Mouse (Mus musculus): ENCODE results near the gene Mapk1. TPM values are rescaled to one million over a fixed set of nuclear protein-coding genes. Genes with fewer than 3 reads are reported as not detected.

The Mapk1 gene
- polyA plus RNA-seq, 1 experiment = 48.7 TPM

- TF ChIP-seq CTCF (IDR thresholded peaks at IDR 0.05; ENCODE audit: extremely low read depth, insufficient read depth, insufficient read length, insufficient replicate concordance) (no peak), POLR2A (IDR thresholded peaks at IDR 0.05; ENCODE audit: low read depth, low read length) (no peak)
- DNase-seq (ENCODE audit: low read depth in 1 of 2, low spot score in 2 of 2) = peak in 1 of 2 experiments; percentile 78
- WGBS = 65% methylated on average over 1 of the region's 1 CpGs
- Histone ChIP-seq H3K4me3 (ENCODE audit: extremely low read depth, insufficient read depth, insufficient read length) (no peak overlapping the region), H3K4me1 (ENCODE audit: control insufficient read depth, insufficient read depth, insufficient read length) (peaks cover 2% of the 10 kb centered on the region), H3K27me3 (ENCODE audit: control insufficient read depth, insufficient read depth, low read length) (no peaks in the 10 kb centered on the region), H3K36me3 (ENCODE audit: control insufficient read depth, insufficient read depth, low read length) (peaks cover 2% of the 10 kb centered on the region; the same call in 1 of the 2 replicates), H3K27ac (ENCODE audit: insufficient read depth, low read length) (no peak overlapping the region)
These were observed 29.4 kb downstream of the Mapk1 start for GRCm38 (mm10) chr16:17012583-17012982.

- H3K4me1 ChIP-seq (ENCODE audit: control insufficient read depth, insufficient read depth, insufficient read length) = peaks cover 2% of the 10 kb centered on the region
- H3K27me3 ChIP-seq (ENCODE audit: control insufficient read depth, insufficient read depth, low read length) = no peaks in the 10 kb centered on the region
These were observed 32.1 kb downstream of the Mapk1 start for GRCm38 (mm10) chr16:17015111-17015852.

GRCm38 (mm10) chr16:17015853-17016230, 32.7 kb downstream of the Mapk1 start:
- Histone ChIP-seq H3K36me3 (ENCODE audit: control insufficient read depth, insufficient read depth, low read length) (peaks cover 11% of the 10 kb centered on the region; the same call in 1 of the 2 replicates), H3K4me1 (ENCODE audit: control insufficient read depth, insufficient read depth, insufficient read length) (peaks cover 2% of the 10 kb centered on the region), H3K4me3 (ENCODE audit: extremely low read depth, insufficient read depth, insufficient read length) (no peak overlapping the region), H3K27ac (ENCODE audit: insufficient read depth, low read length) (no peak overlapping the region), H3K27me3 (ENCODE audit: control insufficient read depth, insufficient read depth, low read length) (no peaks in the 10 kb centered on the region)
- WGBS = 72% methylated on average over 3 of the region's 3 CpGs
- TF ChIP-seq POLR2A (IDR thresholded peaks at IDR 0.05; ENCODE audit: low read depth, low read length) (no peak), CTCF (IDR thresholded peaks at IDR 0.05; ENCODE audit: extremely low read depth, insufficient read depth, insufficient read length, insufficient replicate concordance) (no peak)
- no peak for DNase-seq (ENCODE audit: low read depth in 1 of 2, low spot score in 2 of 2)

More at GRCm38 (mm10) chr16:17015111-17015852, 32.1 kb downstream of the Mapk1 start:
- no peak for DNase-seq (ENCODE audit: low read depth in 1 of 2, low spot score in 2 of 2)
- TF ChIP-seq POLR2A (IDR thresholded peaks at IDR 0.05; ENCODE audit: low read depth, low read length) = no peak
- TF ChIP-seq CTCF (IDR thresholded peaks at IDR 0.05; ENCODE audit: extremely low read depth, insufficient read depth, insufficient read length, insufficient replicate concordance) = no peak
- WGBS = 55% methylated on average over 4 of the region's 4 CpGs
- H3K27ac ChIP-seq (ENCODE audit: insufficient read depth, low read length) = no peak overlapping the region
- peaks cover 11% of the 10 kb centered on the region; the same call in 1 of the 2 replicates for H3K36me3 ChIP-seq (ENCODE audit: control insufficient read depth, insufficient read depth, low read length)
- H3K4me3 ChIP-seq (ENCODE audit: extremely low read depth, insufficient read depth, insufficient read length) = no peak overlapping the region

GRCm38 (mm10) chr16:17018071-17018470, 34.9 kb downstream of the Mapk1 start:
- WGBS = 84% methylated on average over 6 of the region's 6 CpGs
- H3K36me3 ChIP-seq (ENCODE audit: control insufficient read depth, insufficient read depth, low read length) = peaks cover 14% of the 10 kb centered on the region; the same call in 1 of the 2 replicates
- no peak for TF ChIP-seq CTCF (IDR thresholded peaks at IDR 0.05; ENCODE audit: extremely low read depth, insufficient read depth, insufficient read length, insufficient replicate concordance)
- no peak for TF ChIP-seq POLR2A (IDR thresholded peaks at IDR 0.05; ENCODE audit: low read depth, low read length)

GRCm38 (mm10) chr16:17024469-17025148, 41.4 kb downstream of the Mapk1 start:
- no peak for TF ChIP-seq POLR2A (IDR thresholded peaks at IDR 0.05; ENCODE audit: low read depth, low read length)
- TF ChIP-seq CTCF (IDR thresholded peaks at IDR 0.05; ENCODE audit: extremely low read depth, insufficient read depth, insufficient read length, insufficient replicate concordance) = no peak
- peaks cover 27% of the 10 kb centered on the region for H3K36me3 ChIP-seq (ENCODE audit: control insufficient read depth, insufficient read depth, low read length)
- H3K27me3 ChIP-seq (ENCODE audit: control insufficient read depth, insufficient read depth, low read length) = no peaks in the 10 kb centered on the region
- DNase-seq (ENCODE audit: low read depth in 1 of 2, low spot score in 2 of 2) = no peak
- 91% methylated on average over 3 of the region's 3 CpGs for WGBS
- no peaks in the 10 kb centered on the region for H3K4me1 ChIP-seq (ENCODE audit: control insufficient read depth, insufficient read depth, insufficient read length)
- no peak overlapping the region for H3K27ac ChIP-seq (ENCODE audit: insufficient read depth, low read length)
- no peak overlapping the region for H3K4me3 ChIP-seq (ENCODE audit: extremely low read depth, insufficient read depth, insufficient read length)

More at GRCm38 (mm10) chr16:17018071-17018470, 34.9 kb downstream of the Mapk1 start:
- Histone ChIP-seq H3K4me1 (ENCODE audit: control insufficient read depth, insufficient read depth, insufficient read length) (peaks cover 2% of the 10 kb centered on the region; the same call in 1 of the 2 replicates), H3K27me3 (ENCODE audit: control insufficient read depth, insufficient read depth, low read length) (no peaks in the 10 kb centered on the region), H3K4me3 (ENCODE audit: extremely low read depth, insufficient read depth, insufficient read length) (no peak overlapping the region), H3K27ac (ENCODE audit: insufficient read depth, low read length) (no peak overlapping the region)
- DNase-seq (ENCODE audit: low read depth in 1 of 2, low spot score in 2 of 2) = no peak

- Histone ChIP-seq H3K4me1 (ENCODE audit: control insufficient read depth, insufficient read depth, insufficient read length) (no peaks in the 10 kb centered on the region), H3K36me3 (ENCODE audit: control insufficient read depth, insufficient read depth, low read length) (peaks cover 25% of the 10 kb centered on the region), H3K4me3 (ENCODE audit: extremely low read depth, insufficient read depth, insufficient read length) (no peak overlapping the region), H3K27ac (ENCODE audit: insufficient read depth, low read length) (no peak overlapping the region), H3K27me3 (ENCODE audit: control insufficient read depth, insufficient read depth, low read length) (no peaks in the 10 kb centered on the region)
- TF ChIP-seq CTCF (IDR thresholded peaks at IDR 0.05; ENCODE audit: extremely low read depth, insufficient read depth, insufficient read length, insufficient replicate concordance) (no peak), POLR2A (IDR thresholded peaks at IDR 0.05; ENCODE audit: low read depth, low read length) (no peak)
- DNase-seq (ENCODE audit: low read depth in 1 of 2, low spot score in 2 of 2) = no peak
- 94% methylated on average over 4 of the region's 4 CpGs for WGBS
These were observed 47.0 kb downstream of the Mapk1 start for GRCm38 (mm10) chr16:17029971-17030695.

Measured in spleen, adult 2 months (tissue).